Mouse (Mus musculus): ENCODE data around the gene Agap1. TPM values are rescaled to one million over a fixed set of nuclear protein-coding genes. Genes with fewer than 3 reads are reported as not detected.

Agap1 gene
- total and polyA plus RNA-seq, 3 experiments, result 0.01 TPM; not detected in 2

GRCm38 (mm10) chr1:89769641-89770040 is 315.0 kb downstream of the Agap1 start:
- Histone ChIP-seq H3K4me1 (ENCODE audit: control insufficient read depth in 1 of 2, insufficient read depth in 2 of 2, low read length in 2 of 2) (no peaks in the 10 kb centered on the region), H3K9me3 (replicated peaks; ENCODE audit: insufficient read depth, low read length) (no peaks in the 10 kb centered on the region), H3K4me3 (ENCODE audit: control insufficient read depth in 1 of 2, insufficient read depth in 1 of 2, low read depth in 2 of 2, low read length in 2 of 2) (no peak overlapping the region), H3K27ac (ENCODE audit: control insufficient read depth, low read depth, low read length) (no peak overlapping the region), H3K9ac (ENCODE audit: control insufficient read depth, low read depth, low read length, poor library complexity, severe bottlenecking) (no peak overlapping the region), H3K27me3 (ENCODE audit: control insufficient read depth in 1 of 2, insufficient read depth in 2 of 2, low read length in 2 of 2) (no peaks in the 10 kb centered on the region), H3K79me2 (ENCODE audit: control insufficient read depth, insufficient read depth, low read length, poor library complexity) (no peaks in the 10 kb centered on the region), H3K36me3 (ENCODE audit: control insufficient read depth in 1 of 2, insufficient read depth in 2 of 2, low read length in 2 of 2) (no peaks in the 10 kb centered on the region)
- no peak for DNase-seq (ENCODE audit: low read depth, low spot score)
- TF ChIP-seq KAT2A (conservative IDR thresholded peaks at IDR 0.05; ENCODE audit: low read depth, low read length) (no peak), UBTF (IDR thresholded peaks at IDR 0.05; ENCODE audit: borderline replicate concordance, insufficient read depth, low read depth, low read length) (no peak), MAFK (IDR thresholded peaks at IDR 0.05; ENCODE audit: borderline replicate concordance, low read depth, low read length) (no peak), GABPA (IDR thresholded peaks at IDR 0.05; ENCODE audit: low read depth, low read length) (no peak), CHD2 (IDR thresholded peaks at IDR 0.05; ENCODE audit: low read length) (no peak), TBP (IDR thresholded peaks at IDR 0.05; ENCODE audit: low read depth, low read length) (no peak), EP300 (IDR thresholded peaks at IDR 0.05; ENCODE audit: low read depth in 1 of 2, low read length in 2 of 2) (no peak), HCFC1 (IDR thresholded peaks at IDR 0.05; ENCODE audit: low read depth, low read length) (no peak), USF1 (IDR thresholded peaks at IDR 0.05; ENCODE audit: low read depth, low read length) (no peak), BHLHE40 (IDR thresholded peaks at IDR 0.05; ENCODE audit: borderline replicate concordance, low read depth, low read length) (no peak), TAL1 (IDR thresholded peaks at IDR 0.05; ENCODE audit: low read length) (no peak), ELF1 (IDR thresholded peaks at IDR 0.05; ENCODE audit: low read depth, low read length) (no peak), SMC3 (IDR thresholded peaks at IDR 0.05; ENCODE audit: low read depth, low read length) (no peak), NRF1 (IDR thresholded peaks at IDR 0.05; ENCODE audit: insufficient read depth, low read depth, low read length, poor library complexity, severe bottlenecking) (no peak), ZC3H11A (IDR thresholded peaks at IDR 0.05; ENCODE audit: low read depth, low read length) (no peak)

GRCm38 (mm10) chr1:89770298-89770697 is 315.7 kb downstream of the Agap1 start:
- Histone ChIP-seq H3K9me3 (replicated peaks; ENCODE audit: insufficient read depth, low read length) (no peaks in the 10 kb centered on the region), H3K36me3 (ENCODE audit: control insufficient read depth in 1 of 2, insufficient read depth in 2 of 2, low read length in 2 of 2) (no peaks in the 10 kb centered on the region), H3K79me2 (ENCODE audit: control insufficient read depth, insufficient read depth, low read length, poor library complexity) (no peaks in the 10 kb centered on the region), H3K9ac (ENCODE audit: control insufficient read depth, low read depth, low read length, poor library complexity, severe bottlenecking) (no peak overlapping the region), H3K4me3 (ENCODE audit: control insufficient read depth in 1 of 2, insufficient read depth in 1 of 2, low read depth in 2 of 2, low read length in 2 of 2) (no peak overlapping the region), H3K4me1 (ENCODE audit: control insufficient read depth in 1 of 2, insufficient read depth in 2 of 2, low read length in 2 of 2) (no peaks in the 10 kb centered on the region), H3K27me3 (ENCODE audit: control insufficient read depth in 1 of 2, insufficient read depth in 2 of 2, low read length in 2 of 2) (no peaks in the 10 kb centered on the region), H3K27ac (ENCODE audit: control insufficient read depth, low read depth, low read length) (no peak overlapping the region)
- TF ChIP-seq ZKSCAN1 (IDR thresholded peaks at IDR 0.05; ENCODE audit: low read depth, low read length) (no peak), POLR2AphosphoS5 (IDR thresholded peaks at IDR 0.05; ENCODE audit: borderline replicate concordance, low read depth, low read length) (no peak), ETS1 (IDR thresholded peaks at IDR 0.05; ENCODE audit: low read depth, low read length) (no peak), HCFC1 (IDR thresholded peaks at IDR 0.05; ENCODE audit: low read depth, low read length) (no peak), ZNF384 (IDR thresholded peaks at IDR 0.05; ENCODE audit: low read depth, low read length) (no peak), RCOR1 (IDR thresholded peaks at IDR 0.05; ENCODE audit: low read depth, low read length) (no peak), USF2 (IDR thresholded peaks at IDR 0.05; ENCODE audit: borderline replicate concordance in 1 of 2, insufficient read depth in 1 of 2, low read depth in 1 of 2, low read length in 2 of 2) (no peak), MXI1 (IDR thresholded peaks at IDR 0.05; ENCODE audit: low read depth, low read length) (no peak), ZC3H11A (IDR thresholded peaks at IDR 0.05; ENCODE audit: low read depth, low read length) (no peak), E2F4 (IDR thresholded peaks at IDR 0.05; ENCODE audit: borderline replicate concordance, low read depth, low read length) (no peak), CTCF (IDR thresholded peaks at IDR 0.05 in 2 of 3, conservative IDR thresholded peaks at IDR 0.05 in 1 of 3; ENCODE audit: control insufficient read depth in 1 of 3, insufficient read depth in 1 of 3, low read depth in 2 of 3, low read length in 3 of 3, poor library complexity in 1 of 3, severe bottlenecking in 1 of 3) (no peak; a peak in 1 of 6 replicates), MAFK (IDR thresholded peaks at IDR 0.05; ENCODE audit: borderline replicate concordance, low read depth, low read length) (no peak), NELFE (IDR thresholded peaks at IDR 0.05; ENCODE audit: low read depth, low read length) (no peak), EP300 (IDR thresholded peaks at IDR 0.05; ENCODE audit: low read depth in 1 of 2, low read length in 2 of 2) (no peak), BHLHE40 (IDR thresholded peaks at IDR 0.05; ENCODE audit: borderline replicate concordance, low read depth, low read length) (no peak), ZMIZ1 (IDR thresholded peaks at IDR 0.05; ENCODE audit: low read depth, low read length) (no peak)
- no peak for DNase-seq (ENCODE audit: low read depth, low spot score)

Data from MEL (cell line).